Mouse (Mus musculus) neutrophil, adult 65 days (primary cell): ENCODE measurements around the gene Fopnl. TPM values are rescaled to one million over a fixed set of nuclear protein-coding genes. Genes with fewer than 3 reads are reported as not detected.

Experiments
- total RNA-seq: library from RNA; stranded (reverse); gene quantifications from 2 replicates; pipeline ENCODE4 v1.2.4, GENCODE M21; 2023

Fopnl gene
- 31.6 and 32.9 TPM in 2 replicates for total RNA-seq

DNA sequence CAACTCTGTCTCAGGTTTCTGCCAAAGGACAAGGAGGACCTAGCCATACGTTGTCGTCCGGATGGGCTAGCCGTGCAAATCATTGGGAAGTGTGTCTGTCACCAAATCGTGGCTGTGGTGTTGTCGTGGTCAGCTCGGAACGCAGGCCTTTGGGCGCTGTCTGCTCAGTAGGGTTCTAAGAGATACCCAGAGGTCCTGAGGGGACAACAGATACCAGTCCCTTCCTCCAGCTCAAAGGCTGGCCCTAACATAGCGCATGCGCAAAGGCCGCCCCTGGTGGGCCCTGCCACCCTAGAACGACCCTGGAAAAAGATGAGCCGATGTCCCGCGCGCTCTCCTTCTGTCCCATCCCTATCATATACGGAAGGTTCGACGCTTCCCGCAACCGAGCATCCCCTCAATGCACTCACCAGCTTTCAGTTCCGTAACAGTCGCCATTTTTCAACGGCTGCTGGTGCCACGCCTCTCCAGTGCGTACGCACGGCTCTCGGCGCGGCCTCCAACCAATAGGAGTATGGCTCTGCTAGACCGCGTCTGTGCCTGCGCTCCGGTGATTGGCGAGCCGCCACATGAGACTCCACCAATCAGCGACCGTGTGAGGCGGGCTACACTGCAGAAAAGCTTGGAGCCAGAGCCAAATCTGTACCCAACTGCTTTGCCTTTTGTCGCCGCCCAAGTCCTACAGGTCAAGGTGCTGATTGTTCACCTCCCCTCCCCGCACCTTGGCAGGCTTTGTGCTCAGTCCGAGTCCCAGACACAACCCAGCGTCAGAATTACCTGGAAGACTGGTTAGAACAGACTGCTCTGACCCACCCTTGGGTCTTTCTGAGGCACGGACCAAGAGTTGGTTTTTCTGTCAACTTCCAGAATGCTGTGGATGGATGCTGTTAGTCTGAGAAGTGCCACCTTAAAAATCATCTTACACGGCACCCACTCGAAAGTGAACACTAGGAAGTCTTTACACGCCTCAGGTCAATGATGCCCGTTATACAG is at the start of gene Fopnl:
Gene Fopnl, minus strand, starts transcription at position 522 of the 993 bp plus-strand sequence.

GRCm38 (mm10) chr16:14361362-14362098 is 44.3 kb upstream of the Fopnl start, which contains the start of gene Abcc1:
Gene Abcc1 (plus strand): TSS chr16:14361558.

DNA sequence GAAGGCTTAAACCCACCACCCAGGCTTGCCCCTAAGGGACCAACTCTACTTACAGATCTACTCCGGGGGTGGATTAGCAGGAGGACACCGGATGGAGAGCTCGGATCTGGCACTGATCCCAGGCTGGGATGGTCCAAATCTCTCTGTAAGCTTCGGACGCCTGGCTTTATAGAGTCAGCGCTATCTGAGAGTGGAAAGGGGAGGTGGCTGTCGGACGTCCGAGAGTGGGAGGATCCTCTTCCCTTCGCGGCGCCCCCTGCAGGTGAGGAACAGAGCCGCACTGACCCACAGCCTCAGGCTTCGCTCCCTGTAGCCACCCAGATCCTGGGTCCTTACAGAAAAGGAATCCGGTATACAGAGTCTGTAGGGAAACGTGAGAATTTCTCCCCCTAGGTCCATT is 26.0 kb downstream of the Fopnl start, which contains the start of gene Myh11:
Gene Myh11, minus strand, starts transcription at position 150 of the 400 bp plus-strand sequence.

Other genes starting within 250 kb of the Fopnl start
- gene Nde1, start 154.1 kb downstream of the Fopnl start, total RNA-seq: 28.5 and 35.3 TPM in 2 replicates
- 30.9 and 37.7 TPM in 2 replicates for gene Marf1, start 154.1 kb downstream of the Fopnl start, total RNA-seq
- gene Myh11, start 26.0 kb downstream of the Fopnl start, total RNA-seq: 0.13 TPM in 1 of 2 replicates, not detected in the other
- gene Abcc1, start 44.2 kb upstream of the Fopnl start, total RNA-seq: 19.7 and 34.6 TPM in 2 replicates
- gene A630010A05Rik, start 244.9 kb upstream of the Fopnl start, total RNA-seq: not detected in 2 replicates